Mouse (Mus musculus): ENCODE measurements around the gene Hsd11b1. TPM values are rescaled to one million over a fixed set of nuclear protein-coding genes. Genes with fewer than 3 reads are reported as not detected.
"Not testable (repeated sequence)": the region's sequence is repeated elsewhere in the genome, so short reads cannot be mapped to it uniquely, and the experiment has no call there.

Gene Hsd11b1
- polyA plus RNA-seq, 1 experiment from 2014 or later = 0.14 TPM

- H3K36me3 ChIP-seq (replicated peaks); H3K9me3 ChIP-seq; H3K4me3 ChIP-seq; DNase-seq (ENCODE audit: extremely low spot score, low spot score); H3K27me3 ChIP-seq (ENCODE audit: poor library complexity, severe bottlenecking); H3K4me1 ChIP-seq; H3K27ac ChIP-seq: not testable (repeated sequence)
- WGBS = 78% methylated on average over 3 of the region's 3 CpGs
Observed at GRCm38 (mm10) chr1:193253895-193254294, 10.0 kb downstream of the Hsd11b1 start.

- WGBS = 74% methylated on average over 5 of the region's 5 CpGs
- H3K27ac ChIP-seq = no peak overlapping the region
- H3K9me3 ChIP-seq = no peaks in the 10 kb centered on the region
- no peaks in the 10 kb centered on the region for H3K27me3 ChIP-seq (ENCODE audit: poor library complexity, severe bottlenecking)
- no peaks in the 10 kb centered on the region for H3K36me3 ChIP-seq (replicated peaks)
- DNase-seq (ENCODE audit: extremely low spot score, low spot score) = no peak
- no peak overlapping the region for H3K4me3 ChIP-seq
- H3K4me1 ChIP-seq = no peaks in the 10 kb centered on the region
Observed at GRCm38 (mm10) chr1:193252616-193253015, 11.3 kb downstream of the Hsd11b1 start.

GRCm38 (mm10) chr1:193251386-193251785 is 12.5 kb downstream of the Hsd11b1 start:
- Histone ChIP-seq H3K27ac (no peak overlapping the region), H3K27me3 (ENCODE audit: poor library complexity, severe bottlenecking) (no peaks in the 10 kb centered on the region), H3K9me3 (no peaks in the 10 kb centered on the region), H3K4me3 (no peak overlapping the region), H3K4me1 (no peaks in the 10 kb centered on the region), H3K36me3 (replicated peaks) (no peaks in the 10 kb centered on the region)
- no peak for DNase-seq (ENCODE audit: extremely low spot score, low spot score)
- whole genome bisulfite sequencing = 84% methylated on average over 7 of the region's 7 CpGs

- H3K9me3 ChIP-seq = no peaks in the 10 kb centered on the region
- no peaks in the 10 kb centered on the region for H3K27me3 ChIP-seq (ENCODE audit: poor library complexity, severe bottlenecking)
- H3K4me1 ChIP-seq = no peaks in the 10 kb centered on the region
- no peaks in the 10 kb centered on the region for H3K36me3 ChIP-seq (replicated peaks)
- WGBS = 85% methylated on average over 2 of the region's 2 CpGs
- no peak overlapping the region for H3K27ac ChIP-seq
- DNase-seq (ENCODE audit: extremely low spot score, low spot score) = no peak
- H3K4me3 ChIP-seq = no peak overlapping the region
Observed at GRCm38 (mm10) chr1:193250026-193250425, 13.8 kb downstream of the Hsd11b1 start.

GRCm38 (mm10) chr1:193244235-193244634 is 19.6 kb downstream of the Hsd11b1 start:
- H3K4me3 ChIP-seq = no peak overlapping the region
- 89% methylated on average over 6 of the region's 6 CpGs for WGBS
- no peaks in the 10 kb centered on the region for H3K9me3 ChIP-seq
- H3K27ac ChIP-seq = no peak overlapping the region
- 0 out of 2 replicates have a peak, but pooled peaks cover 5% of the 10 kb centered on the region for H3K4me1 ChIP-seq
- H3K27me3 ChIP-seq (ENCODE audit: poor library complexity, severe bottlenecking) = no peaks in the 10 kb centered on the region
- no peaks in the 10 kb centered on the region for H3K36me3 ChIP-seq (replicated peaks)
- no peak for DNase-seq (ENCODE audit: extremely low spot score, low spot score)

- DNase-seq (ENCODE audit: extremely low spot score, low spot score) = no peak
Observed at GRCm38 (mm10) chr1:193243571-193244193, 20.2 kb downstream of the Hsd11b1 start.

GRCm38 (mm10) chr1:193242863-193243262 is 21.0 kb downstream of the Hsd11b1 start:
- 55% methylated on average over 4 of the region's 4 CpGs for WGBS
- no peaks in the 10 kb centered on the region for H3K36me3 ChIP-seq (replicated peaks)
- H3K27me3 ChIP-seq (ENCODE audit: poor library complexity, severe bottlenecking) = no peaks in the 10 kb centered on the region
- H3K27ac ChIP-seq = no peak overlapping the region
- no peak for DNase-seq (ENCODE audit: extremely low spot score, low spot score)
- H3K9me3 ChIP-seq = no peaks in the 10 kb centered on the region
- 0 out of 2 replicates have a peak, but pooled peaks cover 5% of the 10 kb centered on the region for H3K4me1 ChIP-seq
- no peak overlapping the region for H3K4me3 ChIP-seq

More at GRCm38 (mm10) chr1:193243571-193244193, 20.2 kb downstream of the Hsd11b1 start:
- Histone ChIP-seq H3K36me3 (replicated peaks) (no peaks in the 10 kb centered on the region), H3K4me1 (0 out of 2 replicates have a peak, but pooled peaks cover 5% of the 10 kb centered on the region), H3K4me3 (no peak overlapping the region), H3K27ac (no peak overlapping the region), H3K27me3 (ENCODE audit: poor library complexity, severe bottlenecking) (no peaks in the 10 kb centered on the region), H3K9me3 (no peaks in the 10 kb centered on the region)
- 82% methylated on average over 10 of the region's 10 CpGs for WGBS

- H3K9me3 ChIP-seq = no peaks in the 10 kb centered on the region
- no peaks in the 10 kb centered on the region for H3K36me3 ChIP-seq (replicated peaks)
- 0 out of 2 replicates have a peak, but pooled peaks cover 5% of the 10 kb centered on the region for H3K4me1 ChIP-seq
- no peak overlapping the region for H3K27ac ChIP-seq
- no peak for DNase-seq (ENCODE audit: extremely low spot score, low spot score)
- WGBS = 87% methylated on average over 8 of the region's 8 CpGs
- H3K27me3 ChIP-seq (ENCODE audit: poor library complexity, severe bottlenecking) = no peaks in the 10 kb centered on the region
- H3K4me3 ChIP-seq = no peak overlapping the region
Observed at GRCm38 (mm10) chr1:193242238-193242637, 21.6 kb downstream of the Hsd11b1 start.

- DNase-seq (ENCODE audit: extremely low spot score, low spot score) = no peak
Observed at GRCm38 (mm10) chr1:193241436-193241835, 22.4 kb downstream of the Hsd11b1 start.

GRCm38 (mm10) chr1:193238426-193238825 is 25.4 kb downstream of the Hsd11b1 start:
- DNase-seq (ENCODE audit: extremely low spot score, low spot score) = no peak
- H3K27me3 ChIP-seq (ENCODE audit: poor library complexity, severe bottlenecking) = no peaks in the 10 kb centered on the region
- no peaks in the 10 kb centered on the region for H3K36me3 ChIP-seq (replicated peaks)
- H3K4me1 ChIP-seq = 0 out of 2 replicates have a peak, but pooled peaks cover 5% of the 10 kb centered on the region
- H3K9me3 ChIP-seq = no peaks in the 10 kb centered on the region
- no peak overlapping the region for H3K27ac ChIP-seq
- H3K4me3 ChIP-seq = no peak overlapping the region
- 72% methylated on average over 4 of the region's 4 CpGs for WGBS

More at GRCm38 (mm10) chr1:193241436-193241835, 22.4 kb downstream of the Hsd11b1 start:
- no peaks in the 10 kb centered on the region for H3K9me3 ChIP-seq
- H3K27me3 ChIP-seq (ENCODE audit: poor library complexity, severe bottlenecking) = no peaks in the 10 kb centered on the region
- 0 out of 2 replicates have a peak, but pooled peaks cover 5% of the 10 kb centered on the region for H3K4me1 ChIP-seq
- no peaks in the 10 kb centered on the region for H3K36me3 ChIP-seq (replicated peaks)
- H3K4me3 ChIP-seq = no peak overlapping the region
- no peak overlapping the region for H3K27ac ChIP-seq
- WGBS = 93% methylated on average over 4 of the region's 4 CpGs

- no peak for DNase-seq (ENCODE audit: extremely low spot score, low spot score)
- Histone ChIP-seq H3K27me3 (ENCODE audit: poor library complexity, severe bottlenecking) (no peaks in the 10 kb centered on the region), H3K36me3 (replicated peaks) (no peaks in the 10 kb centered on the region), H3K4me3 (no peak overlapping the region), H3K4me1 (no peaks in the 10 kb centered on the region), H3K9me3 (no peaks in the 10 kb centered on the region), H3K27ac (no peak overlapping the region)
- 91% methylated on average over 7 of the region's 7 CpGs for WGBS
Observed at GRCm38 (mm10) chr1:193234930-193235329, 28.9 kb downstream of the Hsd11b1 start.

GRCm38 (mm10) chr1:193234130-193234645 is 29.7 kb downstream of the Hsd11b1 start:
- Histone ChIP-seq H3K36me3 (replicated peaks) (no peaks in the 10 kb centered on the region), H3K27ac (no peak overlapping the region), H3K27me3 (ENCODE audit: poor library complexity, severe bottlenecking) (no peaks in the 10 kb centered on the region), H3K9me3 (no peaks in the 10 kb centered on the region), H3K4me3 (no peak overlapping the region), H3K4me1 (no peaks in the 10 kb centered on the region)
- WGBS = 91% methylated on average over 2 of the region's 2 CpGs
- DNase-seq (ENCODE audit: extremely low spot score, low spot score) = no peak

GRCm38 (mm10) chr1:193232732-193233131 is 31.1 kb downstream of the Hsd11b1 start:
- Histone ChIP-seq H3K27ac (no peak overlapping the region), H3K27me3 (ENCODE audit: poor library complexity, severe bottlenecking) (no peaks in the 10 kb centered on the region), H3K4me1 (peaks cover 9% of the 10 kb centered on the region), H3K4me3 (no peak overlapping the region), H3K36me3 (replicated peaks) (no peaks in the 10 kb centered on the region), H3K9me3 (no peaks in the 10 kb centered on the region)
- 93% methylated on average over 2 of the region's 2 CpGs for WGBS
- no peak for DNase-seq (ENCODE audit: extremely low spot score, low spot score)
